Mouse (Mus musculus) forebrain, embryonic 11.5 days (tissue): ENCODE data around the gene Slc25a53. TPM values are rescaled to one million over a fixed set of nuclear protein-coding genes. Genes with fewer than 3 reads are reported as not detected.

Experiments
- ATAC-seq: fragments of 200-750 bp; cut with Nextera tagmentation; replicated peaks from 2 replicates; pipeline ENCODE4 v1.8.0; 2017; ENCODE audit warnings: moderate TSS enrichment; ENCODE audit not compliant: low FRiP score
- DNase-seq: peaks from one replicate; pipeline ENCODE4 v3.0.0-alpha.2; 2017; ENCODE audit warnings: low spot score
- H3K27ac ChIP-seq: fragments of 300-500 bp; sonication (generic); 2 replicates; pipeline ENCODE4 v1.5.1; 2014; ENCODE audit warnings: low read depth, low read length
- H3K27me3 ChIP-seq: fragments of 300-500 bp; sonication (generic); 2 replicates; pipeline ENCODE4 v1.6.1; 2014; ENCODE audit warnings: mild to moderate bottlenecking, low read length, mixed read lengths; ENCODE audit not compliant: control insufficient read depth, insufficient read depth
- H3K36me3 ChIP-seq: fragments of 300-500 bp; sonication (generic); 2 replicates; pipeline ENCODE4 v1.6.1; 2014; ENCODE audit warnings: mild to moderate bottlenecking, low read length, moderate library complexity, mixed read lengths; ENCODE audit not compliant: control insufficient read depth, insufficient read depth
- H3K4me1 ChIP-seq: fragments of 300-500 bp; sonication (generic); replicated peaks from 2 replicates; pipeline ENCODE4 v1.6.1; 2014; ENCODE audit warnings: low read length, mixed read lengths; ENCODE audit not compliant: control insufficient read depth, insufficient read depth
- H3K4me2 ChIP-seq: fragments of 300-500 bp; sonication (generic); 2 replicates; pipeline ENCODE4 v1.6.1; 2014; ENCODE audit warnings: low read depth, mild to moderate bottlenecking, low read length, moderate library complexity, mixed read lengths; ENCODE audit not compliant: severe bottlenecking
- H3K4me3 ChIP-seq: fragments of 300-500 bp; sonication (generic); 2 replicates; pipeline ENCODE4 v1.5.1; 2014; ENCODE audit warnings: low read depth, low read length
- H3K9ac ChIP-seq: fragments of 300-500 bp; sonication (generic); 2 replicates; pipeline ENCODE4 v1.6.1; 2014; ENCODE audit warnings: low read length
- H3K9me3 ChIP-seq: fragments of 300-500 bp; sonication (generic); 2 replicates; pipeline ENCODE4 v1.6.1; 2016; ENCODE audit warnings: low read length, mixed read lengths; ENCODE audit not compliant: control insufficient read depth
- WGBS: fragments of 180-500 bp; shearing (Covaris S2); extraction: QIAGEN DNeasy Blood & Tissue Kit; methylation state at CpG from one replicate; pipeline ENCODE4 v1.1.7; 2014; 5-methylcytosine and 5-hydroxymethylcytosine counted together
- polyA plus RNA-seq: library from polyadenylated mRNA; unstranded; fragments of >200 nt; fragmentation: Nextera tagmentation; extraction: Ambion mirVana; gene quantifications from 2 replicates; pipeline ENCODE4 v1.2.1, GENCODE M21; 2014

Gene Slc25a53
- polyA plus RNA-seq, 1 experiment from 2014 or later = 13.7 TPM

- H3K4me3 ChIP-seq = no peak overlapping the region
- no peaks in the 10 kb centered on the region for H3K27me3 ChIP-seq
- H3K4me2 ChIP-seq = no peak overlapping the region
- no peak overlapping the region for H3K27ac ChIP-seq
- no peaks in the 10 kb centered on the region for H3K9me3 ChIP-seq
- no peak overlapping the region for H3K9ac ChIP-seq
- H3K4me1 ChIP-seq = no peaks in the 10 kb centered on the region
- 93% methylated on average over 8 of the region's 8 CpGs for WGBS
- no peaks in the 10 kb centered on the region for H3K36me3 ChIP-seq
- DNase-seq (no peak), ATAC-seq (no peak)
These were observed 7.2 kb downstream of the Slc25a53 start for GRCm38 (mm10) chrX:137030916-137031315.

DNA sequence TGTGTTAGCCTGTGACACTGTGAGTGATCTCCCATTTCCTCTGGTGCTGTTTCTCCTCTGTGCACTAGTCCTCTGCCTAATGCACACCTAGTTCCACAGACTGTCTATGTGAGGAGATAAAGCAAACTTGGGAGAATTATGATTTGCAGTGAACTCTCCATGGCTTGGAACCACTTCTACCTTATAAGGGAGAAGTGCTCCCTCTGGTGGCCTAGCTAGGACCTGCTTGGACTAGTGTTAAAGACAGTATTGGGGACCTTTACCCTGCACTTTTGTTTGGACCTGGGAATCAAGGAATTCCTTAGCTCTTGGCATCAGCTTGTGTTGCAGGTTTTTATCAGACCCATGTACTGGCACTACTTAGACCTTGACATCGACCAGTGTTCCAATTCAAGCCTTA lies 18.8 kb downstream of the Slc25a53 start:
- DNase-seq = peak; percentile 58
- no peaks in the 10 kb centered on the region for H3K9me3 ChIP-seq
- H3K27ac ChIP-seq = no peak overlapping the region
- ATAC-seq = no peak
- H3K27me3 ChIP-seq = no peaks in the 10 kb centered on the region
- H3K4me3 ChIP-seq = no peak overlapping the region
- 27% methylated on average over 1 of the region's 1 CpGs for WGBS
- H3K9ac ChIP-seq = no peak overlapping the region
- no peaks in the 10 kb centered on the region for H3K4me1 ChIP-seq
- no peak overlapping the region for H3K4me2 ChIP-seq
- no peaks in the 10 kb centered on the region; the same call in 1 of the 2 replicates for H3K36me3 ChIP-seq

GRCm38 (mm10) chrX:137017668-137018067 lies 20.4 kb downstream of the Slc25a53 start:
- no peak overlapping the region for H3K9ac ChIP-seq
- no peak overlapping the region for H3K4me3 ChIP-seq
- 74% methylated on average over 1 of the region's 1 CpGs for WGBS
- H3K4me1 ChIP-seq = no peaks in the 10 kb centered on the region
- H3K9me3 ChIP-seq = no peaks in the 10 kb centered on the region
- ATAC-seq (no peak), DNase-seq (no peak)
- no peaks in the 10 kb centered on the region for H3K27me3 ChIP-seq
- no peaks in the 10 kb centered on the region; the same call in 1 of the 2 replicates for H3K36me3 ChIP-seq
- no peak overlapping the region for H3K27ac ChIP-seq
- H3K4me2 ChIP-seq = no peak overlapping the region

DNA sequence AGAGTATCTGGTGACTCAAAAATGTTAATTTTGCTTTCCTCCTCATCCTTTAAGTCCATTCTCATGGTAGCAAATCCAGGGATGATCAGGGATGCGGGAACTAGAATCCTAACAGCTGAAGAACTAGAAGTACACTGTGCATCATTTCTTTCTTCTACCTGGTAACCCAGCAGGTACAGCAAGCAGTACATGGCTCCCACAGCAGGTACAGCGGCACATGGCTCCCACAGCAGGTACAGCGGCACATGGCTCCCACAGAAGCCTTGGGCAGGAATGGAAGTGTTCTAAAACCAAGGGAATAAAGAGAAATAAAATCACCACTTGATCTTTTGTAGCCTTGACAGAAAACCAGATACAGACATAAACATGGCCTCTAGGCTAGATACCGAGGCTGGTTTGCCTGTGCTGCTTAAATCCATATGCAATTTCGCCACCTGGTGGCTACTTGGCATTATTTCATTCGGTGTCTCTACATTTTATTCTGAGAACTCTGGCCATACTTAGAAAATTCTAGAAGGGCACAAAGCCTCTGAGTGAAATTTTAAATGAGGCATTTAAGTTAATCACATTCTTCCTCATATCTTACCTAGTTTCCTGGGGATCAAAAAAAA lies 22.9 kb downstream of the Slc25a53 start:
- DNase-seq (no peak), ATAC-seq (peak; percentile 51; the same call in 1 of the 2 replicates)
- WGBS = 54% methylated on average over 6 of the region's 6 CpGs
- Histone ChIP-seq H3K9ac (no peak overlapping the region), H3K4me2 (no peak overlapping the region), H3K9me3 (no peaks in the 10 kb centered on the region), H3K27me3 (no peaks in the 10 kb centered on the region), H3K27ac (no peak overlapping the region), H3K4me3 (no peak overlapping the region), H3K36me3 (no peaks in the 10 kb centered on the region; the same call in 1 of the 2 replicates), H3K4me1 (no peaks in the 10 kb centered on the region)

DNA sequence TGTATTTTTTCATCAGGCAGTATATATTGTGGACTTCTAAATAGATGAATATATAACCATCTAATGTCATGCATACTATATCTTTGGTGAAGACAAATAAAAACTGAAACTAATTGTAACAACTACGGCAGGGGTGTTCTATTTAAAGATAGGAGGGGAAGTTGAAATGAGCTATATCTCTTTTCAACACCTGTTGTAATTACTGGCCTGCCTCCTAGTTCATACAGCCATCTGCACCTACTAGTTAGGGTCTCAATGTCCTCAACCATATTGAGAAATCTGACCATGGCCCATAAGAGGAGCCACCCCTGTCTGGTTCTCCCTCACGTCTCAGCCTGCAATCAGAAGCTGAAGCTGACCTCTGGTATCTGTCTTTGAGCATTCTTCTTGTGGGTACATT lies 41.8 kb downstream of the Slc25a53 start:
- no peaks in the 10 kb centered on the region for H3K36me3 ChIP-seq
- H3K4me1 ChIP-seq = no peaks in the 10 kb centered on the region
- 87% methylated on average over 2 of the region's 2 CpGs for WGBS
- H3K9ac ChIP-seq = no peak overlapping the region
- no peak for DNase-seq
- H3K27me3 ChIP-seq = peaks cover 2% of the 10 kb centered on the region; the same call in 1 of the 2 replicates
- H3K4me2 ChIP-seq = no peak overlapping the region
- no peak overlapping the region for H3K4me3 ChIP-seq
- no peak for ATAC-seq
- H3K9me3 ChIP-seq = no peaks in the 10 kb centered on the region
- H3K27ac ChIP-seq = no peak overlapping the region

DNA sequence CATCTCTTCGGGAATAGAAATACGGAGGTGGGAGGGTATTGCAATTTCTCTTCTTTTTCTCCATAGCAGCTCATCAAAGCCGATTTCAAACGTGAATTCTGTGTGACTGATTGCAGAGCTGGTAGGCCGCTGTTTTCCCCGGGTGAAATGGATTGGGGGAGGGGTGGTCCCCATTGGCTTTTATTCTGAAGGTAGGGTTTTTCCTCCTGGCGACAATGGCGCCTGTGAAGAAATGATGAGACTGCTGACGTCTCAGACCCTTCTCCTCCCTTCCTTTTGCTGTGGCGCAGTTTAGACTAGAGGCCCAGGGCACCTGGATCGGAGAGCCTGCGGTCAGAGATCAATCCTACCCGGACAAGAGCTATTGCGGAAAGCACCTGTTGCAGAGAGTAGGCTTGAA lies 44.5 kb downstream of the Slc25a53 start:
- no peaks in the 10 kb centered on the region for H3K9me3 ChIP-seq
- H3K27me3 ChIP-seq = peaks cover 2% of the 10 kb centered on the region; the same call in 1 of the 2 replicates
- H3K36me3 ChIP-seq = no peaks in the 10 kb centered on the region
- peak overlapping the region; percentile 59 for H3K27ac ChIP-seq
- peak overlapping the region; percentile 57 for H3K9ac ChIP-seq
- DNase-seq (peak; percentile 59), ATAC-seq (no peak)
- H3K4me2 ChIP-seq = peak overlapping the region; percentile 53
- H3K4me1 ChIP-seq = no peaks in the 10 kb centered on the region
- peak overlapping the region; percentile 33 for H3K4me3 ChIP-seq
- WGBS = 23% methylated on average over 14 of the region's 14 CpGs

DNA sequence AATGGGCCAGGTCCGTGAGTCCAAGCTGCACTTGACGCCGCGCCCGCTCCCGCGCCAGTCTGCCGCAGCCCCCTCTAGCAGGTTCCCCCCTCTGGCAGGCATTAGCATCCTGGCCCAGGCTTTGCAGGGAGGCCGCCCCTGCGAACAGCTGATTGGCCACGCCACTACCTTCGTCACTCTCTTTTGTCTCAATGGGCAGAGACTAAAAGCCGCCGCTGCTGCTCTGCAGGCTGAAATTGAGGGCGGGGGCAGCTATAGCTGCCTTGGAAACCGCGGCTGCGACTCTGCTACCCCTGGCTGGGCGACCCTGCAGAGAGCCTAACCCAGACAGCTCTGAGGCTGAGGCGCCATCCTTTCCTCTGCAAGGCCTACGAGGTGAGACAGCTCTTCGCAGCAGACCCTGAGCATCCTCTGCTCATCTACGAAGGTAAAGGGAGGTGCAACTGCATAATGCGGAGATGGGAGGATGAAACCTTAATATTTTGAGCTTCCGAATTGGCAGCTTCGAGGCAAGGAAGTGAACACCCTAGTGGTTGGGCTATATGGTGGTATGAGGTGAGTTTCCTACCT lies 45.0 kb downstream of the Slc25a53 start, which contains the start of gene Zcchc18:
Gene Zcchc18 (plus strand): TSS at position 178 of the 570 bp plus-strand sequence.
- no peaks in the 10 kb centered on the region for H3K4me1 ChIP-seq
- peak; percentile 99 for ATAC-seq
- WGBS = 17% methylated on average over 26 of the region's 26 CpGs
- peak within 1 kb of the TSS; percentile 33 for H3K4me3 ChIP-seq
- H3K36me3 ChIP-seq = no peaks in the 10 kb centered on the region
- H3K9me3 ChIP-seq = no peaks in the 10 kb centered on the region
- H3K9ac ChIP-seq = peak within 1 kb of the TSS; percentile 57
- peak within 1 kb of the TSS; percentile 59 for H3K27ac ChIP-seq
- H3K27me3 ChIP-seq = peaks cover 2% of the 10 kb centered on the region; the same call in 1 of the 2 replicates
- peak; percentile 91 for DNase-seq
- H3K4me2 ChIP-seq = peak within 1 kb of the TSS; percentile 57

DNA sequence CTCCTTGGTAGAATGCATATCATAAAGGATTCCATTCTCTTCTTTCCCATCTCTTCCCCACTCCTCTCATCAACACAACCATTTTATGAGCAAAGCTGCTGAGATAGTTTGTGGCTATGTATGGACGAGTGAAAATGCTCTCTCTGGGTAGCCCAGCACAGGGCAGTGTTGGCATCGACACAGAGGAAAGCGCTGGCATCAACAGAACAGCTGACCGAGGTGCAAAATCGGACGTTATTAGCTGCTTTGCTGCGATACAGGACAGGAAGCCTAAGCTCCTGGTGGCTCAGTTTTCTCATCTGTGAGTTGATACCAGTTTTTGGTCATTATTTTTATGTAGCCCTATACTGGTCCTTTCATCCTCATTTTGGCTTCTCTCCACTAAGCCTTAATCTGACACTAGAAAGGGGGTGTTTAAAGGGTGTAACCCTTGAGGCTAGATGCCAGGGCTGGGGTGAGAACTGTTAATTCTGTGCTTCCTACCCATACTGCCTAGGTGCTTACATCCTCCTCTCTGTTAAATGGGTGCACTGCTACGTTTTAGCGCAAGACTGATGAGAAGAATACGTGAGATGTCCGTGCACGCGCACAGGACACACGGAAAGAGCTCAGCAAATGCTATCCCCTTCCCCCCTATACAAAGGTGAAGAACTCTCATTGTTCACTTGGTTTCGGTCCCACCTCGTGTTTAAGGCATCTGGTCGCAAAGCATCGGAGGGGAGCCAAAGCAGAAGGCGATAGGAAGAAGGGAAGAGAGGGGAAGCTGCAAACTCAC lies 45.7 kb downstream of the Slc25a53 start:
- no peak for DNase-seq
- H3K4me2 ChIP-seq = peak overlapping the region; percentile 57
- peak overlapping the region; percentile 33 for H3K4me3 ChIP-seq
- H3K36me3 ChIP-seq = no peaks in the 10 kb centered on the region
- H3K4me1 ChIP-seq = no peaks in the 10 kb centered on the region
- H3K27me3 ChIP-seq = peaks cover 2% of the 10 kb centered on the region; the same call in 1 of the 2 replicates
- ATAC-seq = peak; percentile 59
- H3K9ac ChIP-seq = peak overlapping the region; percentile 54
- 27% methylated on average over 19 of the region's 19 CpGs for WGBS
- no peak overlapping the region; the same call in 1 of the 2 replicates for H3K27ac ChIP-seq
- no peaks in the 10 kb centered on the region for H3K9me3 ChIP-seq
